Mouse (Mus musculus) liver, embryonic 11.5 days (tissue): ENCODE measurements at regions not wholly inside any gene's neighbourhood (a gene's known extent, or its start where the extent isn't known, plus 50 kb on each side); places are given as distances from the start of the nearest gene placed in this dataset.

ENCODE experiments used
- ATAC-seq: fragments of 200-750 bp; cut with Nextera tagmentation; replicated peaks from 2 replicates; pipeline ENCODE4 v1.8.0; 2017; ENCODE audit warnings: moderate number of reproducible peaks, mild to moderate bottlenecking, moderate TSS enrichment, moderate library complexity; ENCODE audit not compliant: low FRiP score
- DNase-seq: peaks from one replicate; pipeline ENCODE4 v3.0.0-alpha.2; 2017; ENCODE audit warnings: low spot score
- H3K27ac ChIP-seq: fragments of 300-500 bp; sonication (generic); 2 replicates; pipeline ENCODE4 v1.5.1; 2014; ENCODE audit warnings: mild to moderate bottlenecking, low read depth, low read length, control low read depth
- H3K27me3 ChIP-seq: fragments of 300-500 bp; sonication (generic); replicated peaks from 2 replicates; pipeline ENCODE4 v1.6.1; 2014; ENCODE audit warnings: low read length, mixed read lengths; ENCODE audit not compliant: control insufficient read depth, insufficient read depth
- H3K36me3 ChIP-seq: fragments of 300-500 bp; sonication (generic); 2 replicates; pipeline ENCODE4 v1.6.1; 2014; ENCODE audit warnings: mild to moderate bottlenecking, low read length, moderate library complexity, mixed read lengths; ENCODE audit not compliant: control insufficient read depth, insufficient read depth
- H3K4me1 ChIP-seq: fragments of 300-500 bp; sonication (generic); replicated peaks from 2 replicates; pipeline ENCODE4 v1.6.1; 2014; ENCODE audit warnings: low read length, mixed read lengths; ENCODE audit not compliant: control insufficient read depth, insufficient read depth
- H3K4me2 ChIP-seq: fragments of 300-500 bp; sonication (generic); 2 replicates; pipeline ENCODE4 v1.6.1; 2014; ENCODE audit warnings: mild to moderate bottlenecking, control low read depth, moderate library complexity
- H3K4me3 ChIP-seq: fragments of 300-500 bp; sonication (generic); 2 replicates; pipeline ENCODE4 v1.5.1; 2014; ENCODE audit warnings: low read depth, low read length, control low read depth
- H3K9ac ChIP-seq: fragments of 300-500 bp; sonication (generic); 2 replicates; pipeline ENCODE4 v1.6.1; 2014; ENCODE audit warnings: low read depth, low read length, control low read depth
- H3K9me3 ChIP-seq: fragments of 300-500 bp; sonication (generic); 2 replicates; pipeline ENCODE4 v1.6.1; 2016; ENCODE audit warnings: low read length, inconsistent platforms, mixed read lengths; ENCODE audit not compliant: control insufficient read depth
- WGBS: fragments of 180-500 bp; shearing (Covaris S2); extraction: QIAGEN DNeasy Blood & Tissue Kit; methylation state at CpG from one replicate; pipeline ENCODE4 v1.1.7; 2014; 5-methylcytosine and 5-hydroxymethylcytosine counted together

GRCm38 (mm10) chr17:44336842-44337241 lies 148.5 kb downstream of the Clic5 start:
- H3K4me3 ChIP-seq, result no peak overlapping the region
- H3K27ac ChIP-seq, result no peak overlapping the region
- H3K4me1 ChIP-seq, result no peaks in the 10 kb centered on the region
- H3K9ac ChIP-seq, result no peak overlapping the region
- H3K4me2 ChIP-seq, result no peak overlapping the region
- DNase-seq, result no peak
- no peaks in the 10 kb centered on the region for H3K36me3 ChIP-seq
- H3K9me3 ChIP-seq, result no peaks in the 10 kb centered on the region
- H3K27me3 ChIP-seq, result no peaks in the 10 kb centered on the region
- no peak for ATAC-seq
- WGBS, result 40% methylated on average over 6 of the region's 6 CpGs

GRCm38 (mm10) chr17:44337253-44337652 lies 148.9 kb downstream of the Clic5 start:
- Histone ChIP-seq H3K4me3 (no peak overlapping the region), H3K27ac (no peak overlapping the region), H3K9ac (no peak overlapping the region), H3K36me3 (no peaks in the 10 kb centered on the region), H3K27me3 (no peaks in the 10 kb centered on the region), H3K4me1 (no peaks in the 10 kb centered on the region), H3K4me2 (no peak overlapping the region), H3K9me3 (no peaks in the 10 kb centered on the region)
- ATAC-seq, result no peak
- 90% methylated on average over 5 of the region's 5 CpGs for WGBS
- DNase-seq, result no peak

GRCm38 (mm10) chr17:44344542-44344941 lies 156.2 kb downstream of the Clic5 start:
- no peak for DNase-seq
- WGBS, result 91% methylated on average over 2 of the region's 2 CpGs

GRCm38 (mm10) chr17:44345374-44345773 lies 157.0 kb downstream of the Clic5 start:
- no peak overlapping the region for H3K27ac ChIP-seq
- H3K36me3 ChIP-seq, result no peaks in the 10 kb centered on the region
- H3K4me2 ChIP-seq, result no peak overlapping the region
- no peaks in the 10 kb centered on the region for H3K27me3 ChIP-seq
- H3K9me3 ChIP-seq, result no peaks in the 10 kb centered on the region
- H3K9ac ChIP-seq, result no peak overlapping the region
- DNase-seq (no peak), ATAC-seq (no peak)
- WGBS, result 76% methylated on average over 2 of the region's 2 CpGs
- H3K4me3 ChIP-seq, result no peak overlapping the region
- no peaks in the 10 kb centered on the region for H3K4me1 ChIP-seq

More at GRCm38 (mm10) chr17:44344542-44344941, 156.2 kb downstream of the Clic5 start:
- no peak for ATAC-seq
- no peak overlapping the region for H3K4me3 ChIP-seq
- no peaks in the 10 kb centered on the region for H3K9me3 ChIP-seq
- H3K4me1 ChIP-seq, result no peaks in the 10 kb centered on the region
- no peaks in the 10 kb centered on the region for H3K27me3 ChIP-seq
- no peak overlapping the region for H3K9ac ChIP-seq
- H3K4me2 ChIP-seq, result no peak overlapping the region
- H3K27ac ChIP-seq, result no peak overlapping the region
- no peaks in the 10 kb centered on the region for H3K36me3 ChIP-seq

- H3K4me2 ChIP-seq, result peak overlapping the region; percentile 27
- H3K27me3 ChIP-seq, result no peaks in the 10 kb centered on the region
- H3K36me3 ChIP-seq, result no peaks in the 10 kb centered on the region
- ATAC-seq, result peak; percentile 39; the same call in 1 of the 2 replicates
- H3K4me1 ChIP-seq, result no peaks in the 10 kb centered on the region
- DNase-seq, result peak; percentile 39
- 42% methylated on average over 20 of the region's 20 CpGs for WGBS
- no peak overlapping the region for H3K27ac ChIP-seq
- no peaks in the 10 kb centered on the region for H3K9me3 ChIP-seq
- H3K9ac ChIP-seq, result no peak overlapping the region
- no peak overlapping the region for H3K4me3 ChIP-seq
These were observed 162.0 kb downstream of the Clic5 start for GRCm38 (mm10) chr17:44350201-44350948.

- WGBS, result 82% methylated on average over 4 of the region's 4 CpGs
- Histone ChIP-seq H3K27me3 (no peaks in the 10 kb centered on the region), H3K9me3 (no peaks in the 10 kb centered on the region), H3K9ac (no peak overlapping the region), H3K4me1 (no peaks in the 10 kb centered on the region), H3K4me3 (no peak overlapping the region), H3K36me3 (no peaks in the 10 kb centered on the region), H3K4me2 (no peak overlapping the region; the same call in 1 of the 2 replicates), H3K27ac (no peak overlapping the region)
- DNase-seq (no peak), ATAC-seq (no peak)
These were observed 162.5 kb downstream of the Clic5 start for GRCm38 (mm10) chr17:44350949-44351244.

- no peak for ATAC-seq
- DNase-seq, result no peak
- WGBS, result 83% methylated on average over 13 of the region's 13 CpGs
These were observed 163.2 kb downstream of the Clic5 start for GRCm38 (mm10) chr17:44351499-44352117.

GRCm38 (mm10) chr17:44352142-44352541 lies 163.8 kb downstream of the Clic5 start:
- no peak overlapping the region for H3K9ac ChIP-seq
- ATAC-seq (no peak), DNase-seq (no peak)
- no peak overlapping the region for H3K4me2 ChIP-seq
- no peaks in the 10 kb centered on the region for H3K9me3 ChIP-seq
- 89% methylated on average over 13 of the region's 13 CpGs for WGBS
- no peaks in the 10 kb centered on the region for H3K4me1 ChIP-seq
- no peak overlapping the region for H3K27ac ChIP-seq
- no peaks in the 10 kb centered on the region for H3K36me3 ChIP-seq
- H3K27me3 ChIP-seq, result no peaks in the 10 kb centered on the region
- H3K4me3 ChIP-seq, result no peak overlapping the region

More at GRCm38 (mm10) chr17:44351499-44352117, 163.2 kb downstream of the Clic5 start:
- H3K9me3 ChIP-seq, result no peaks in the 10 kb centered on the region
- H3K36me3 ChIP-seq, result no peaks in the 10 kb centered on the region
- H3K27me3 ChIP-seq, result no peaks in the 10 kb centered on the region
- H3K9ac ChIP-seq, result no peak overlapping the region
- no peak overlapping the region for H3K27ac ChIP-seq
- H3K4me2 ChIP-seq, result no peak overlapping the region
- H3K4me3 ChIP-seq, result no peak overlapping the region
- no peaks in the 10 kb centered on the region for H3K4me1 ChIP-seq

GRCm38 (mm10) chr17:44363111-44363510 lies 174.7 kb downstream of the Clic5 start:
- Histone ChIP-seq H3K9ac (no peak overlapping the region), H3K36me3 (no peaks in the 10 kb centered on the region), H3K4me3 (no peak overlapping the region), H3K27ac (no peak overlapping the region), H3K4me2 (no peak overlapping the region), H3K27me3 (no peaks in the 10 kb centered on the region), H3K9me3 (no peaks in the 10 kb centered on the region), H3K4me1 (no peaks in the 10 kb centered on the region)
- DNase-seq (no peak), ATAC-seq (no peak)
- 82% methylated on average over 4 of the region's 4 CpGs for WGBS
